Mouse (Mus musculus): ENCODE measurements around the gene Eef1akmt1.

Gene Eef1akmt1

DNA sequence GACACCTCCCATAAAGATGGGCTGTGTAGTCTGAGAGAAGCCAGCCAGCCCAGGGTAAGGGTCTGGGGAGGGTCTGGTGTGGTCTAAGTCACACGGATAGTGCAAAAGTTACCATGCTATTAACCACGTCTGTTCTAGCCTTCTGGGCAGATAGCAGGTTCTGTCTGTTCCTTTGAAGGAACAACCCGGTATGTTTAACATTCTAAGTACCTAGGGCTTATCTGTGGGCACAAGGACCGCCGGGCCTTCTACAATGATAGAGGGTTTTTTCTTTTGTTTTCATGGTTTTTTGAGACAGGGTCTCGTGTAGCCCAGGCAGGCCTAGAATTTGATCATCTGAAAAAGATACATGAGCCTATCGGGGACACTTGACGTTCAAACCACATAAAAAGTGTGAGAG, 25.3 kb downstream of the Eef1akmt1 start:
- DNase-seq, result no peak

GRCm38 (mm10) chr14:57545526-57545925, 25.9 kb downstream of the Eef1akmt1 start:
- DNase-seq, result no peak

DNA sequence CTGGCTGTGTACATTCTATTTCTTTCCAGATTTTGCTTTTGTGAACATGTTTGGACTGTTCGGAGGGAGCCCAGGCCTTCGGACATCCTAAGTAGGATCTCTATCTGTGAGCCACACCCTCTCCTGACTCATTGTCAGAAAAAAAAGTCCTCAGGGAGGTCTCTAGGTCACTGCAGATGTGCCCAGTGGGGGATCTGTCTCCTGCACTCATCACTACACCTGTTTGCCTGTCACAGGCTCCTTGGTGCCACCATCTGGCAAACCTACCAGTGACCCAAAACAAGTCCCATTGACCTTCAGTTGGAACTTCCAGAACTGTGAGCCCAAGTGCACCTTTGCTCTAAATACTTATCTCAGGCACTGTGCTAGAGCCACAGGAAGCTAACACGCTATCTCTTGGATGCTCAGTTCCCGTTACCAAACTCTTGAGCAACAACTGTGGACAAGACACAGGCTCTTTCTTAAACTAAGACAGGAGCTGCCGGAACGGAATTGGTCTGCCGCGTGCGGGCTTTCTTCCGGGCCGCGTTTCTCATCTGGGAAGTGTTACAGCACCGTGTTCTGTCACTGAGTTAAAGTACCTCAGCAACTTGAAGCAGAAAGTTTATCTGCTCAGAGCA, 27.9 kb downstream of the Eef1akmt1 start:
- no peak for DNase-seq

- no peak for DNase-seq
Measured at GRCm38 (mm10) chr14:57542231-57542630, 29.2 kb downstream of the Eef1akmt1 start.

- no peak for DNase-seq
Measured at GRCm38 (mm10) chr14:57540683-57541082, 30.7 kb downstream of the Eef1akmt1 start.

DNA sequence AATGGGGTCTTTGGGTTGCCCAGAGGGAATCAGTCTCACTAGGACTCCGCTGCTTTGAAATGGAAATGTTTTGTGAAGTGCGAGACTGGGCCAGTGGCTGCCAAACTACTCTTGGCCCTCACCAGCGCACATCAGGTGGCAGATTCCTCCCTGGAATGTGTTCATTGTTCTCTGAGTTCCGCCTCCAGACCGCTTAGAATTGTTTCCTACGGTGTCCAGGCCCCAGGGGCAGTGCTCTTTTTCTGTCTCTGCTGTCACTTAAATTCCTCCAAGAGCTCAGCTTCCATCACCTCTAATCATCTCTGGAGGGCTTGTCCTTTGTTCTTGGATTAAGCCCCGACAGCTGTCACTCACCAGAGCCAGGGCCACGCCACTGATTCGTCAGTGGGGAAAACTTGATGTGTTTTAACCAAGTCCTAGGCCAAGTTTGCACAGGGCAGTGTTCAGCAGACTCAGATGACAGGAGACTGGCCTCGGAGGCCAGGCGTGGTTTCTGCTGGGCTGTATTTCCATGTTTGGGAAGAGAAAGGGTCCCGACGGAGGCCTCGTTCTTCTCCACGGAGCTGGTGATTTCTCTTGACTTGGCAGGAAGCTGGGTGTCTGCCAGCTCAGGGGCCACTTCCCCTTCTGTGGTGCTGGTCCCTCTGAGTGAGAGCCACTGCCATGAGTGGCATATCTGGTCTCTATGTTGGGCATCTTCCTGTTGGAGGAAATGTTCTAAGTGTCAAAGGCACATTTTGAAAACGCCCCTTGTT, 34.0 kb downstream of the Eef1akmt1 start:
- DNase-seq, result no peak

GRCm38 (mm10) chr14:57536820-57537219, 34.6 kb downstream of the Eef1akmt1 start:
- DNase-seq, result no peak

DNA sequence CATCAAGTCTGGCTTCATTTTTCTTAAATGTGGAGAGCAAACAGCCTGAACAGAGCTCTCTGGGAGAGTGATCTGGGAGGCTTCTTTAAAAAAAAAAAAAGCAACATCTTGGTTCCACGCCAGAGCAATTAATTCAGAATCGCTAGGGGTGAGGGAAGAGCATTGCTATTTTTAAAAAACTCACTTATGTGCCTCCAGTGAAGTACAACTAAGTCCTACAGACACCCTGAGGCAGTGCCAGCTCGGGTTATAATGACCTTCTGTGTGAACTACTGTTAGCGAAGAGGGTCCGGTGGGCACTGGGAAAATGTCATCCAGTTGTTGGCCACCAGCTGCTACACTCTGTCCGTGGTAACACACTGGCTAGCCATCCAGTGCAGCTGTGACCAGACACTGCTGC, 35.8 kb downstream of the Eef1akmt1 start:
- DNase-seq, result peak in 1 of 2 experiments; percentile 31

DNA sequence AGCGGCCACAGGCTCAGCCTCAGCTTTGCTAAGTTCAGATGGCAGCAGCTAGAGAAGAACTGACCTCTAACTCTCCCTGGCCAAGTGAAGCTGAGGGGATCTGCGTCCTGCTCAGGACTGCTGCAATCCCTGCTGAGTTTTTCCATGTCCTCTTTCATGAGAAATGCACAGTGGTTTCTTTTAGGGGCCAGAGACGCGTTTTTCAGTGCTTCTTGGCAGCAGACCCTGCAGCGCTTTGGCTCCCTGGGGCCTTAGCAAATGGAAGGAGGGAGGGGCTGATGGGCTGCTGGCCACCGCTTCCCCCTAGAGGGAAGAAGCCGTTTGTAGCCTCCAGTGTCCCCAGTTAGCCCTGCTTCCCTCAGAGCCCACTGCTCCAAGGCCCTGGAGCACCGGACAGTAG, 36.5 kb downstream of the Eef1akmt1 start:
- DNase-seq, result peak in 1 of 2 experiments; percentile 22

GRCm38 (mm10) chr14:57534346-57534745, 37.1 kb downstream of the Eef1akmt1 start:
- no peak for DNase-seq

DNA sequence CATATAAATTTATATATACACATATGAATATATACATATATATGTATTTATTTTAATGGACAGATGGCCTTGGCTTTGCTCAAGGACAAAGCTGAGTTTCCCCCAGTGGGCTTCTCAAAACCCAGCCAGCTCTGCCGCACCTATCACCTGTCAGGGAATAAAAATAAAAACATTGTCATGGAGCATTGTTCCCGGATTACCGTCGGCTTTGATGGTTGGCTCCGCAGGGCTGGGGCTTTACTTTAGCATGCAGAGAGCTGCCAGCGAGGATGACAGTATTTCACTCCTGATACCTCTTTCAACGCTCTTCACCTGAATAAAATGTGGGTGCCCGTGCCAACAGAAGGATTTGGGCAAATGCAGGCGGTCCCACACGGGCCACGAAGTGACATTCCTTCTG, 37.6 kb downstream of the Eef1akmt1 start:
- DNase-seq, result no peak

DNA sequence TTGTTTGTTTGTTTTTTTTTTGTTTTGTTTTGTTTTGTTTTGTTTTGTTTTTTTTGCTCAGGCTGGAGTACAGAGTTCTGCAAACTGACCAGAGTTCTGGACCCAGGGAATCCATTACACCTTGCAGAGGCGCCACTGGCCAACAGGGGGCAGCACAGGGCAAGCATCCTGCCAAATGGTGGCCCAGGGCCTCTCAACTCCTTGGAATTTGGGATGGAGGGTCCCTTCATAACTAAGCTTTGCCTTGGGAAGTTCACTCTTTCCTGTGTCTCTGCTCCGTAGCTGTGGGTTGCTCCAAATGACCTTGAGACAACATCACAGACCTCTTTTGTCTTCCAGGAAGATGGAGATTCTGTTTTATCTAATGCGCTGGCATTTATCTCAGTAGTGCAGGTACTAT, 38.2 kb downstream of the Eef1akmt1 start:
- DNase-seq, result peak; percentile 23 to 55

DNA sequence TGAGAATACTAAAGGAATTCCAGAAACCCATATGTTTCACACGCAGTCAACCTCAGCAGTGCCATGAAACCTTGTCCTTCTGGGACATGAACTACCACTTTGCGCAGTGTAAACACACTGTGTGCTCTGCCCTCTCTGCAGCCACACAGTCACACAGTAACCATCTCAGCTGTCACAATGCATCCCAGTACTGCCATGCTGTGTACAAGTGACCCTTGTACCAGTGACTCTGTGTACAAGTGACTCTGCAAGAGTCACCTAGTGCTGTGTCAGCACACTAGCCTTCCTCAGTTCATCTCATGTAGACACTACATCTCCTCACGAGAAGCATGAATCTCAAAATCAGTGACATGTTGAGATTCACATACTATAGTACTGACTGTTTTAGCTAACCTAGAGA, 38.8 kb downstream of the Eef1akmt1 start:
- DNase-seq, result no peak

DNA sequence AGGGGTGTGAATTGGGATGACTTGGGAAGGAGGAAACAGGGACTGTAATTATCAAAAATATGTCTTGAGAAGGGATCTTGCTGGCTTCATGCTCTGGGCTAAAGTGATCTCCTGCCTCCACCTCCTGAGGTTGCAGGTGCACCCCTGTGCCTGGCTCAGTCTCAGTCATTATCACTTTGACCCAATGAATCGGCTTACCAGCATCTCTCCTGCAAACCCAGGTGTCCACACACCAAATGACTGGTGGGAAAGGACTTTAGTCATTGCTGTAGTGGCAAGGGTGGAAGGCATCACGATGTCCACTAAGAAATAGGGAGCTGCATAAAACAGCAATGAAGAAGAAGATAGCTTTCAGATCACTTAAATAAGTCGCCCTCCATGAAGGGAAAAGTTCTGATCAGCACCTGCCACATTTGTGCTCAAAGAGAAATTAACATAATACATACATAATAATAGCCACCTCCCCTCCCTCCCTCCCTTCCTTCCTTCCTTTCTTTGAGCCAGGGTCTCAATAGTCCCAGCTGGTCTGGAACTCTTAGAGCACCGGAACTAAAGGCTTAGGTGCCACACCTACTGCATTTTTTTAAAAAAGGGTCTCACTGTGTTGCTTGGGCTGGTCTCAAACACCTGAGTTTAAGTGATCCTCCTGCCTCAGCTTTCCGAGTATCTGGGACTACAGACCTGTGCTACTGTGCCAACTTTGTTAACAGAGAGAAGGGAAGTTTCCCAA, 41.5 kb downstream of the Eef1akmt1 start:
- no peak for DNase-seq

GRCm38 (mm10) chr14:57529086-57529785, 42.2 kb downstream of the Eef1akmt1 start:
- no peak for DNase-seq

DNA sequence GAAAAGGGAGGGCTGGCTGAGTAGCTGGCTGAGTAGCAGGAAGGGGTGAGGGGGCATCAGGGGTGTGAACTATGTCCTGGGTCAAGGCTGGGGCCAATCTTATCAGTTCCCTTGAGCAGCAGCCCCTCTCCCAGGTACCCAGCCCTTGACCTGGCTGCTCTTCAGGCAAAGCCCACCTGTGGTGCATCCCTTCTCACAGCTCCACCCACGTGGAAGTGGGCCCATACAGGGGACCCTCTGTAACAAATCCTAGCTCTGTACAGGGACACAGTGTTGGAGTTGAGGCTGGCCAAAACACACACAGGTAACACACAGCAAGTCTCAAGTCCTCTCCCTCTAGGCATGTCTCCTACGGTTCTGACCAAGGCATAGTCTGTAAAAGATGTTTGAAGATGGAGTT, 43.8 kb downstream of the Eef1akmt1 start:
- DNase-seq, result no peak

GRCm38 (mm10) chr14:57527122-57527521, 44.3 kb downstream of the Eef1akmt1 start:
- DNase-seq, result no peak

- no peak for DNase-seq
Measured at GRCm38 (mm10) chr14:57526050-57526623, 45.3 kb downstream of the Eef1akmt1 start.

DNA sequence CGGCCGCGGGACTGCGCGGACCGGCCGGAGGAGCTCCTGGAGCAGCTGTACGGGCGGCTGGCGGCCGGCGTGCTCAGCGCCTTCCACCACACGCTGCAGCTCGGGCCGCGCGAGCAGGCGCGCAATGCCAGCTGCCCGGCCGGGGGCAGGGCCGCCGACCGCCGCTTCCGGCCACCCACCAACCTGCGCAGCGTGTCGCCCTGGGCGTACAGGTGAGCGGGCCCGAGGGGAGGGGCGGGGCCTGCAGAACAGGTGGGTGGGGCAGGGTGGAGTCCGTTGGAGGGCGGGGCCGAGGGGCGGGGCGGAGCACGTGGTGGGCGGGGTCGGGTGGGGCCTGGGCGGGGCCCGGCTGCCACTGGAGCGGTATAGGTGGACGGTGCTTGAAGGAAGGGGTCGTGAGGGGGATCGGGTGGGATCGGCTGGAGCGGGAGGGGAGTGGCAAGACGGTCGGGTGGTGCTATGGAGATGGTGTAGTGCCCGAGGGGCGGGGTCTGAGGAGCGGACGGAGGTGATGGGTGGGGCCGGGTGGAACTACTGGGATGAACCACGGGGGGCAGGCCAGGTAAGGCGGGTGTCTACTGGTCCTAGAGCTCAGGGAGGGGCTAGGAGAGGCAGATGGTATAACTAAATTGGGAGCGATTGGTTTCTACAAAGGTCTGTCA, 45.9 kb downstream of the Eef1akmt1 start:
- DNase-seq, result peak; percentile 60 to 73

DNA sequence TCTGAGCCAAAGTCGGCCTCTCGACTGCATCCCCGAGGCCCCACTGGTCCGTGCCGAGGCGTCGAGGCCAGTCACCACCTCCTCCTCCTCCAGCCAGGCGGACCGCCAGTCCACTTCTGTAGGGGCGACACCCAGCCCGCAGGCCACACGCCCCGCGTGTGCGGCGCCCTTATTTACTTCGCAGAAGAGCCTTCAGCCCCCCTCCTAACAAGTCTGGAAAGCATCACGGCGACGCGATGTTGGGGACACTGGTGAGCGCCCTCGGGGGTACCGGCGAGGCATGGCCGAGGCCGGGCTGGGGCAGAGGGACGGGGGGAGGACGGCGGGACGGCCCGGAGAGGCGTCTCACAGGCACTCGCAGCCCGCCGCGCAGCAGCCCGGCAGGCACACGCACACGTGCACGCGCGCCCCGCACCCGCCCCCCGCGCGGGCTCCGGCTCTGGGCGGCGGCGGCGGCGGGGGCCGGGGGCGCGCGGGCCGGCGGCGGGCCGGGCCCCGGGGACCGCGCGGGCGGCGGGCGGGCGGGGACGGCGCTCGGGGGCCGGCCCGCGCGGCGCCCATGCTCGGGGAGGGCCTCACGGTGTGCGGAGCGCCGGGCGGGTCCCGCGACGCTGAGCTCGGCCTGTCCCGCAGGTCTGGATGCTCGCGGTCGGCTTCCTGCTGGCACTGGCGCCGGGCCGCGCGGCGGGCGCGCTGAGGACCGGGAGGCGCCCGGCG, 46.6 kb downstream of the Eef1akmt1 start, which contains the start of gene Il17d:
TSS of gene Il17d (plus strand) at position 107 of the 717 bp plus-strand sequence.
- DNase-seq, result no peak

DNA sequence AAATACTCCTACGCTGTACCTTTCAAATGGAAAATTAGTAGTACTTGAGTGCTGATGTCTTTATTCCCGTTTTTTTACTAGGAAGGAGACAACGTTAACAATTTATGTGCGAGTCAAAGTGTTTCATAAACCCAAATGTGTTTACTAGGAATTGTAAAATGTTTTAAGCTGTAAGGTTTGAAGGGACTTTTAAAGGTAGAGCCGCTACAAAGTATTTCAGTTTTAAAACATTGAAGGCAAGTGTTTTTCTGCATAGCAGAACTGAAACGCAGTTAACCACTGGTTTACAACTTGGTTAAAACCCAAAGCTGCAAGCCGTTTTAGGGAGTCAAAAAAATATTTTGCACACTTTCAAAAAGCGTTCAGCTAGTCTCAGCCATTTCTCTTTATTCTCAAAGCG, 47.6 kb downstream of the Eef1akmt1 start:
- no peak for DNase-seq

GRCm38 (mm10) chr14:57517001-57517400, 54.4 kb downstream of the Eef1akmt1 start:
- no peak for DNase-seq

Data from kidney, adult 8-10 months (tissue).